In genomic region chr9:23037513-23037914, GRCm38 (mm10) we compare ENCODE assay signal across 22 mouse cellular contexts.
DNase-seq lines count a peak whose midpoint lies in the region; ATAC-seq and TF ChIP-seq lines count a peak whose summit lies in the region.
"Had no signal": no experiment of that assay in that cellular context is flagged by ENCODE, and none has a peak within 500 bp of the region (broad histone marks: within the 10 kb centered on the region; RNA-seq: fewer than 3 reads in every experiment).

No protein-coding gene starts in this region.

- H3K4me3 ChIP-seq in kidney, postnatal 0 days (replicated peaks; ENCODE audit: low read depth, low read length) = no peak overlapping the region
- no peak overlapping the region for H3K4me3 ChIP-seq in hindbrain, embryonic 14.5 days (replicated peaks; ENCODE audit: low read length)
- H3K4me3 ChIP-seq in limb, embryonic 10.5 days = no peak overlapping the region
- no peak overlapping the region for H3K4me3 ChIP-seq in neural tube, embryonic 13.5 days
- H3K4me3 ChIP-seq: embryonic facial prominence, embryonic 10.5 days; forebrain, embryonic 13.5 days; heart, adult 2 months; midbrain, embryonic 13.5 days; myocyte had no signal

- H3K27ac ChIP-seq in kidney, postnatal 0 days = no peak overlapping the region
- H3K27ac ChIP-seq in hindbrain, embryonic 14.5 days = no peak overlapping the region
- H3K27ac ChIP-seq in limb, embryonic 10.5 days = peak overlapping the region; percentile 26; the same call in 1 of the 2 replicates
- H3K27ac ChIP-seq in neural tube, embryonic 13.5 days (replicated peaks) = peak overlapping the region; percentile 52
- H3K27ac ChIP-seq: embryonic facial prominence, embryonic 10.5 days; forebrain, embryonic 13.5 days; heart, adult 2 months; macrophage; midbrain, embryonic 13.5 days; stomach, postnatal 0 days had no signal

- ATAC-seq in kidney, postnatal 0 days (replicated peaks; ENCODE audit: low FRiP score, low read depth) = no peak
- ATAC-seq in hindbrain, embryonic 14.5 days (ENCODE audit: low FRiP score) = peak; percentile 41; the same call in 1 of the 2 replicates
- ATAC-seq in neural tube, embryonic 13.5 days (ENCODE audit: low read depth) = peak; percentile 79
- ATAC-seq: forebrain, embryonic 13.5 days; midbrain, embryonic 13.5 days had no signal

- 16% methylated on average over 9 of the region's 9 CpGs for WGBS in kidney, postnatal 0 days
- WGBS in hindbrain, embryonic 14.5 days = 43% methylated on average over 9 of the region's 9 CpGs
- WGBS in limb, embryonic 10.5 days = 21% methylated on average over 9 of the region's 9 CpGs
- 13% methylated on average over 9 of the region's 9 CpGs for whole genome bisulfite sequencing in neural tube, embryonic 13.5 days

- H3K4me2 ChIP-seq in kidney, postnatal 0 days (ENCODE audit: low read length) = no peak overlapping the region
- H3K4me2 ChIP-seq in hindbrain, embryonic 14.5 days (replicated peaks) = no peak overlapping the region
- peak overlapping the region; percentile 24; the same call in 1 of the 2 replicates for H3K4me2 ChIP-seq in neural tube, embryonic 13.5 days
- H3K4me2 ChIP-seq: forebrain, embryonic 13.5 days; liver, embryonic 11.5 days; midbrain, embryonic 13.5 days had no signal

- no peak overlapping the region for H3K9ac ChIP-seq in kidney, postnatal 0 days (ENCODE audit: low read depth, low read length)
- no peak overlapping the region for H3K9ac ChIP-seq in hindbrain, embryonic 14.5 days
- H3K9ac ChIP-seq in neural tube, embryonic 13.5 days = peak overlapping the region; percentile 4; the same call in 1 of the 2 replicates
- H3K9ac ChIP-seq: forebrain, embryonic 13.5 days; midbrain, embryonic 13.5 days had no signal

- H3K9me3 ChIP-seq in kidney, postnatal 0 days (replicated peaks; ENCODE audit: low read length) = no peaks in the 10 kb centered on the region
- no peaks in the 10 kb centered on the region for H3K9me3 ChIP-seq in hindbrain, embryonic 14.5 days (ENCODE audit: control insufficient read depth, low read length)
- no peaks in the 10 kb centered on the region for H3K9me3 ChIP-seq in limb, embryonic 10.5 days (replicated peaks)
- H3K9me3 ChIP-seq in neural tube, embryonic 13.5 days = no peaks in the 10 kb centered on the region
- H3K9me3 ChIP-seq: embryonic facial prominence, embryonic 10.5 days; forebrain, embryonic 13.5 days; midbrain, embryonic 13.5 days had no signal

- H3K36me3 ChIP-seq in kidney, postnatal 0 days (ENCODE audit: insufficient read depth, low read length) = no peaks in the 10 kb centered on the region
- H3K36me3 ChIP-seq in hindbrain, embryonic 14.5 days (replicated peaks; ENCODE audit: control insufficient read depth, insufficient read depth) = no peaks in the 10 kb centered on the region
- no peaks in the 10 kb centered on the region for H3K36me3 ChIP-seq in limb, embryonic 10.5 days
- no peaks in the 10 kb centered on the region for H3K36me3 ChIP-seq in neural tube, embryonic 13.5 days
- H3K36me3 ChIP-seq: embryonic facial prominence, embryonic 10.5 days; midbrain, embryonic 13.5 days had no signal

- H3K27me3 ChIP-seq in kidney, postnatal 0 days (ENCODE audit: insufficient read depth, low read length) = no peaks in the 10 kb centered on the region
- 0 out of 2 replicates have a peak, but pooled peaks cover 4% of the 10 kb centered on the region for H3K27me3 ChIP-seq in hindbrain, embryonic 14.5 days (ENCODE audit: control insufficient read depth, insufficient read depth, low read length)
- peaks cover 40% of the 10 kb centered on the region for H3K27me3 ChIP-seq in limb, embryonic 10.5 days (ENCODE audit: low read depth, poor library complexity, severe bottlenecking)
- H3K27me3 ChIP-seq in neural tube, embryonic 13.5 days = peaks cover 15% of the 10 kb centered on the region

- H3K4me1 ChIP-seq in kidney, postnatal 0 days (replicated peaks; ENCODE audit: insufficient read depth, low read length) = peaks cover 17% of the 10 kb centered on the region
- H3K4me1 ChIP-seq in hindbrain, embryonic 14.5 days (replicated peaks; ENCODE audit: control insufficient read depth, insufficient read depth, low read length) = peaks cover 16% of the 10 kb centered on the region
- peaks cover 57% of the 10 kb centered on the region for H3K4me1 ChIP-seq in limb, embryonic 10.5 days
- H3K4me1 ChIP-seq in neural tube, embryonic 13.5 days (replicated peaks) = peaks cover 61% of the 10 kb centered on the region

- peak; percentile 54 for DNase-seq in kidney, postnatal 0 days (ENCODE audit: low spot score)
- DNase-seq in kidney, adult 11 months = no peak
- no peak for DNase-seq in hindbrain, embryonic 14.5 days (ENCODE audit: low spot score)
- DNase-seq in limb, embryonic 10.5 days (ENCODE audit: low spot score) = peak; percentile 39
- no peak for DNase-seq in heart, postnatal 4 days
- DNase-seq in lung, adult 18-20 months = no peak
- DNase-seq: adrenal gland, adult 2 months; cerebellum, adult 2 months; cerebellum, postnatal 36 days; gastrocnemius, postnatal 14 days; heart, adult 2 months; kidney, adult 18-20 months; lung, adult 2 months; right cerebral cortex, adult 18-20 months had no signal

- no peak for TF ChIP-seq CTCF in kidney, postnatal 0 days (IDR thresholded peaks at IDR 0.05; ENCODE audit: low read depth)

Comparison
In these comparisons a context has a peak if more than half of its experiments do, and no peak if none do; other contexts are left out.
1. DNase-seq: peak in kidney, postnatal 0 days (single experiment) and limb, embryonic 10.5 days (single experiment); none in kidney, adult 11 months (single experiment), hindbrain, embryonic 14.5 days (single experiment), heart, postnatal 4 days (single experiment) and lung, adult 18-20 months (0 of 2).
2. H3K27ac ChIP-seq: peak in limb, embryonic 10.5 days (single experiment) and neural tube, embryonic 13.5 days (single experiment); none in kidney, postnatal 0 days (single experiment) and hindbrain, embryonic 14.5 days (single experiment).